Mouse (Mus musculus) MEL (cell line): Measurements from ENCODE around the gene Fndc3b. TPM values are rescaled to one million over a fixed set of nuclear protein-coding genes. Genes with fewer than 3 reads are reported as not detected.

Experiments used
- DNase-seq: peaks from one replicate; pipeline ENCODE4 v3.0.0; 2011; ENCODE audit warnings: low read depth, low spot score
- H3K27ac ChIP-seq: 2 replicates; pipeline ENCODE4 v1.5.1; 2012; ENCODE audit warnings: low read depth, mild to moderate bottlenecking, control low read depth, low read length, moderate library complexity; ENCODE audit not compliant: control insufficient read depth
- H3K27me3 ChIP-seq, 2 experiments: fragments of 150-350 bp in 1 of 2; sonication (generic) in 1 of 2; 2 replicates each; pipeline ENCODE4 v1.6.1; 2012; ENCODE audit warnings: low read length in 2 of 2, mild to moderate bottlenecking in 2 of 2, improper control_type of control experiment in 1 of 2, moderate library complexity in 1 of 2; ENCODE audit not compliant: insufficient read depth in 2 of 2, control insufficient read depth in 1 of 2
- H3K36me3 ChIP-seq, 2 experiments: 2 replicates each; pipeline ENCODE4 v1.6.1; 2012 to 2014; ENCODE audit warnings: low read length in 2 of 2, improper control_type of control experiment in 1 of 2, inconsistent platforms in 1 of 2, mild to moderate bottlenecking in 1 of 2; ENCODE audit not compliant: insufficient read depth in 2 of 2, control insufficient read depth in 1 of 2
- H3K4me1 ChIP-seq, 2 experiments: fragments of 150-350 bp in 1 of 2; sonication (generic) in 1 of 2; 2 replicates each; pipeline ENCODE4 v1.6.1; 2012; ENCODE audit warnings: low read length in 2 of 2, improper control_type of control experiment in 1 of 2, mild to moderate bottlenecking in 1 of 2; ENCODE audit not compliant: insufficient read depth in 2 of 2, control insufficient read depth in 1 of 2
- H3K4me3 ChIP-seq, 2 experiments: fragments of 150-350 bp in 1 of 2; sonication (generic) in 1 of 2; 2 replicates each; pipeline ENCODE4 v1.5.1; 2012; ENCODE audit warnings: low read depth in 2 of 2, low read length in 2 of 2, mild to moderate bottlenecking in 2 of 2, moderate library complexity in 2 of 2, control low read depth in 1 of 2, improper control_type of control experiment in 1 of 2; ENCODE audit not compliant: control insufficient read depth in 1 of 2, insufficient read depth in 1 of 2
- H3K79me2 ChIP-seq: 2 replicates; pipeline ENCODE4 v1.6.1; 2012; ENCODE audit warnings: mild to moderate bottlenecking, low read length, moderate library complexity; ENCODE audit not compliant: control insufficient read depth, poor library complexity, insufficient read depth
- H3K9ac ChIP-seq: 2 replicates; pipeline ENCODE4 v1.6.1; 2012; ENCODE audit warnings: low read depth, mild to moderate bottlenecking, control low read depth, low read length, moderate library complexity; ENCODE audit not compliant: control insufficient read depth, poor library complexity, severe bottlenecking
- H3K9me3 ChIP-seq: fragments of 150-350 bp; sonication (generic); replicated peaks from 2 replicates; pipeline ENCODE4 v1.6.1; 2012; ENCODE audit warnings: mild to moderate bottlenecking, low read length, improper control_type of control experiment, moderate library complexity; ENCODE audit not compliant: insufficient read depth
- CHD1 ChIP-seq: IDR thresholded peaks from 2 replicates; pipeline ENCODE4 v1.6.1; 2012; ENCODE audit warnings: low read depth, mild to moderate bottlenecking, inconsistent platforms, low read length, improper control_type of control experiment
- CHD2 ChIP-seq: IDR thresholded peaks from 2 replicates; pipeline ENCODE4 v1.6.1; 2011; ENCODE audit warnings: low read length, improper control_type of control experiment
- CTCF ChIP-seq, 3 experiments: IDR thresholded peaks in 2 of 3; conservative IDR thresholded peaks in 1 of 3; 2 replicates each; pipeline ENCODE4 v1.5.1; 2011 to 2012; ENCODE audit warnings: low read length in 3 of 3, low read depth in 2 of 3, mild to moderate bottlenecking in 2 of 3, improper control_type of control experiment in 1 of 3, inconsistent platforms in 1 of 3, mixed read lengths in 1 of 3, moderate library complexity in 1 of 3; ENCODE audit not compliant: control insufficient read depth in 1 of 3, insufficient read depth in 1 of 3, poor library complexity in 1 of 3, severe bottlenecking in 1 of 3
- E2F4 ChIP-seq: IDR thresholded peaks from 2 replicates; pipeline ENCODE4 v1.6.1; 2011; ENCODE audit warnings: low read depth, low read length, improper control_type of control experiment, borderline replicate concordance
- ELF1 ChIP-seq: IDR thresholded peaks from 2 replicates; pipeline ENCODE4 v1.6.1; 2014; ENCODE audit warnings: low read depth, mild to moderate bottlenecking, inconsistent platforms, low read length, improper control_type of control experiment, moderate library complexity
- GABPA ChIP-seq: IDR thresholded peaks from 2 replicates; pipeline ENCODE4 v1.6.1; 2012; ENCODE audit warnings: low read depth, mild to moderate bottlenecking, inconsistent platforms, low read length, improper control_type of control experiment, moderate library complexity
- GATA1 ChIP-seq: IDR thresholded peaks from 2 replicates; pipeline ENCODE4 v1.6.1; 2011; ENCODE audit warnings: low read depth, low read length, improper control_type of control experiment
- MAFK ChIP-seq: IDR thresholded peaks from 2 replicates; pipeline ENCODE4 v1.6.1; 2011; ENCODE audit warnings: low read depth, mild to moderate bottlenecking, low read length, improper control_type of control experiment, borderline replicate concordance
- MAZ ChIP-seq: IDR thresholded peaks from 2 replicates; pipeline ENCODE4 v1.6.1; 2012; ENCODE audit warnings: low read depth, mild to moderate bottlenecking, inconsistent platforms, low read length, improper control_type of control experiment
- MEF2A ChIP-seq: IDR thresholded peaks from 2 replicates; pipeline ENCODE4 v1.6.1; 2014; ENCODE audit warnings: low read depth, mild to moderate bottlenecking, inconsistent platforms, low read length, improper control_type of control experiment; ENCODE audit not compliant: poor library complexity, insufficient replicate concordance, severe bottlenecking; ENCODE audit errors: extremely low read depth
- MXI1 ChIP-seq: IDR thresholded peaks from 2 replicates; pipeline ENCODE4 v1.6.1; 2011; ENCODE audit warnings: mild to moderate bottlenecking, low read depth, low read length, improper control_type of control experiment
- MYB ChIP-seq: IDR thresholded peaks from 2 replicates; pipeline ENCODE4 v1.6.1; 2011; ENCODE audit warnings: mild to moderate bottlenecking, low read depth, low read length, improper control_type of control experiment
- NELFE ChIP-seq: IDR thresholded peaks from 2 replicates; pipeline ENCODE4 v1.6.1; 2011; ENCODE audit warnings: low read depth, low read length, improper control_type of control experiment
- NRF1 ChIP-seq: IDR thresholded peaks from 2 replicates; pipeline ENCODE4 v1.6.1; 2014; ENCODE audit warnings: low read depth, mild to moderate bottlenecking, inconsistent platforms, low read length, improper control_type of control experiment, moderate library complexity; ENCODE audit not compliant: poor library complexity, insufficient read depth, severe bottlenecking
- POLR2A ChIP-seq, 2 experiments: IDR thresholded peaks; 2 replicates each; pipeline ENCODE4 v1.6.1; 2011 to 2012; ENCODE audit warnings: low read length in 2 of 2, mild to moderate bottlenecking in 2 of 2, control low read depth in 1 of 2, improper control_type of control experiment in 1 of 2, low read depth in 1 of 2, moderate library complexity in 1 of 2; ENCODE audit not compliant: control insufficient read depth in 1 of 2, insufficient read depth in 1 of 2, poor library complexity in 1 of 2
- POLR2AphosphoS2 ChIP-seq: IDR thresholded peaks from 2 replicates; pipeline ENCODE4 v1.6.1; 2011; ENCODE audit warnings: low read length, improper control_type of control experiment
- POLR2AphosphoS5 ChIP-seq: IDR thresholded peaks from 2 replicates; pipeline ENCODE4 v1.6.1; 2012; ENCODE audit warnings: low read depth, borderline replicate concordance, mild to moderate bottlenecking, inconsistent platforms, low read length, moderate library complexity, mixed read lengths
- SIN3A ChIP-seq: IDR thresholded peaks from 2 replicates; pipeline ENCODE4 v1.6.1; 2012; ENCODE audit warnings: low read length, improper control_type of control experiment, inconsistent platforms
- SMC3 ChIP-seq: IDR thresholded peaks from 2 replicates; pipeline ENCODE4 v1.6.1; 2011; ENCODE audit warnings: low read depth, low read length, improper control_type of control experiment
- TAL1 ChIP-seq: IDR thresholded peaks from 2 replicates; pipeline ENCODE4 v1.6.1; 2012; ENCODE audit warnings: mild to moderate bottlenecking, inconsistent platforms, low read length, moderate library complexity, mixed read lengths
- TCF12 ChIP-seq: IDR thresholded peaks from 2 replicates; pipeline ENCODE4 v1.6.1; 2014; ENCODE audit warnings: low read depth, mild to moderate bottlenecking, inconsistent platforms, low read length, improper control_type of control experiment, moderate library complexity
- USF2 ChIP-seq, 2 experiments: IDR thresholded peaks; 2 replicates each; pipeline ENCODE4 v1.6.1; 2011 to 2012; ENCODE audit warnings: improper control_type of control experiment in 2 of 2, low read length in 2 of 2, borderline replicate concordance in 1 of 2, inconsistent platforms in 1 of 2, low read depth in 1 of 2, mild to moderate bottlenecking in 1 of 2; ENCODE audit not compliant: insufficient read depth in 1 of 2
- ZC3H11A ChIP-seq: IDR thresholded peaks from 2 replicates; pipeline ENCODE4 v1.6.1; 2012; ENCODE audit warnings: low read depth, mild to moderate bottlenecking, inconsistent platforms, low read length, improper control_type of control experiment
- polyA plus RNA-seq, 2 experiments: library from polyadenylated mRNA; stranded (reverse) in 1 of 2; unstranded in 1 of 2; fragments of >175 nt in 1 of 2; fragments of >200 nt in 1 of 2; gene quantifications; 2 replicates each; pipeline versions ENCODE4 v1.2.1 to v1.2.4; 2012; ENCODE audit warnings: low replicate concordance in 2 of 2, low read depth in 1 of 2; ENCODE audit not compliant: insufficient read length in 2 of 2, insufficient read depth in 1 of 2, missing spikeins in 1 of 2
- total RNA-seq: library from RNA; depleted of rRNA; stranded (reverse); fragments of 300-350 nt; gene quantifications from 2 replicates; pipeline ENCODE4 v1.2.3, GENCODE M21; 2012

Gene Fndc3b
- total and polyA plus RNA-seq, 3 experiments: not detected

- Histone ChIP-seq H3K9ac (no peak overlapping the region), H3K4me3 (no peak overlapping the region), H3K27ac (no peak overlapping the region), H3K36me3 (no peaks in the 10 kb centered on the region), H3K4me1 (no peaks in the 10 kb centered on the region), H3K79me2 (no peaks in the 10 kb centered on the region), H3K9me3 (no peaks in the 10 kb centered on the region), H3K27me3 (no peaks in the 10 kb centered on the region)
- TF ChIP-seq POLR2A (IDR thresholded peaks at IDR 0.05; ENCODE audit: control insufficient read depth in 1 of 2, insufficient read depth in 1 of 2, low read depth in 1 of 2, low read length in 2 of 2, poor library complexity in 1 of 2) (no peak), NRF1 (no peak), POLR2AphosphoS2 (no peak), CHD1 (no peak), POLR2AphosphoS5 (no peak), MXI1 (no peak), SIN3A (no peak), TCF12 (no peak), NELFE (no peak), MYB (no peak), CHD2 (no peak), MEF2A (no peak), ELF1 (no peak), MAZ (no peak), USF2 (IDR thresholded peaks at IDR 0.05; ENCODE audit: borderline replicate concordance in 1 of 2, insufficient read depth in 1 of 2, low read depth in 1 of 2, low read length in 2 of 2) (no peak), GATA1 (no peak), MAFK (no peak), ZC3H11A (no peak), TAL1 (no peak)
- no peak for DNase-seq
Measured at GRCm38 (mm10) chr3:27703531-27703930, 7.6 kb downstream of the Fndc3b start.

GRCm38 (mm10) chr3:27703081-27703480 lies 8.0 kb downstream of the Fndc3b start:
- no peak overlapping the region for H3K9ac ChIP-seq

More at GRCm38 (mm10) chr3:27703081-27703480, 8.0 kb downstream of the Fndc3b start:
- Histone ChIP-seq H3K9me3 (no peaks in the 10 kb centered on the region), H3K4me3 (no peak overlapping the region), H3K79me2 (no peaks in the 10 kb centered on the region), H3K4me1 (no peaks in the 10 kb centered on the region), H3K27me3 (no peaks in the 10 kb centered on the region), H3K36me3 (no peaks in the 10 kb centered on the region), H3K27ac (no peak overlapping the region)
- no peak for DNase-seq
- TF ChIP-seq CTCF (IDR thresholded peaks at IDR 0.05 in 2 of 3, conservative IDR thresholded peaks at IDR 0.05 in 1 of 3; ENCODE audit: control insufficient read depth in 1 of 3, insufficient read depth in 1 of 3, low read depth in 2 of 3, low read length in 3 of 3, poor library complexity in 1 of 3, severe bottlenecking in 1 of 3): no peak
- TF ChIP-seq CHD2: no peak
- TF ChIP-seq USF2 (IDR thresholded peaks at IDR 0.05; ENCODE audit: borderline replicate concordance in 1 of 2, insufficient read depth in 1 of 2, low read depth in 1 of 2, low read length in 2 of 2): no peak
- TF ChIP-seq E2F4: no peak
- TF ChIP-seq MXI1: no peak
- no peak for TF ChIP-seq SMC3
- TF ChIP-seq GABPA: no peak
- TF ChIP-seq, all 39 proteins: peak for 0
